Mouse (Mus musculus) thymus, adult 2 months (tissue): ENCODE measurements around the gene Tle4. TPM values are rescaled to one million over a fixed set of nuclear protein-coding genes. Genes with fewer than 3 reads are reported as not detected.

Source experiments
- DNase-seq: peaks from one replicate; pipeline ENCODE4 v3.0.0; 2021
- H3K27ac ChIP-seq: fragments of 200-500 bp; 2 replicates; pipeline ENCODE4 v1.5.1; 2012; ENCODE audit warnings: low read length, control low read depth; ENCODE audit not compliant: control insufficient read depth, insufficient read depth
- H3K27me3 ChIP-seq: fragments of 200-500 bp; 2 replicates; pipeline ENCODE4 v1.6.1; 2012; ENCODE audit warnings: mild to moderate bottlenecking, low read length, moderate library complexity, mixed read lengths; ENCODE audit not compliant: control insufficient read depth, insufficient read depth
- H3K36me3 ChIP-seq: fragments of 200-500 bp; 2 replicates; pipeline ENCODE4 v1.6.1; 2012; ENCODE audit warnings: mild to moderate bottlenecking, low read length, moderate library complexity; ENCODE audit not compliant: control insufficient read depth, insufficient read depth
- H3K4me1 ChIP-seq: fragments of 200-500 bp; replicated peaks from 2 replicates; pipeline ENCODE4 v1.6.1; 2012; ENCODE audit warnings: low read length; ENCODE audit not compliant: control insufficient read depth, insufficient read depth
- H3K4me3 ChIP-seq: fragments of 200-500 bp; 2 replicates; pipeline ENCODE4 v1.5.1; 2012; ENCODE audit warnings: mild to moderate bottlenecking, low read length, control low read depth, moderate library complexity; ENCODE audit not compliant: control insufficient read depth, insufficient read depth
- CTCF ChIP-seq: fragments of 200-500 bp; IDR thresholded peaks from 2 replicates; pipeline ENCODE4 v1.5.1; 2012; ENCODE audit warnings: mild to moderate bottlenecking, control low read depth, low read length, moderate library complexity, borderline replicate concordance; ENCODE audit not compliant: control insufficient read depth, poor library complexity, insufficient read depth; ENCODE audit errors: extremely low read depth
- POLR2A ChIP-seq: fragments of 200-500 bp; IDR thresholded peaks from 2 replicates; pipeline ENCODE4 v1.6.1; 2012; ENCODE audit warnings: mild to moderate bottlenecking, low read length, control low read depth, moderate library complexity; ENCODE audit not compliant: control insufficient read depth, poor library complexity, insufficient read depth; ENCODE audit errors: extremely low read depth
- WGBS: fragments of 180-500 bp; shearing (Covaris S2); methylation state at CpG from one replicate; pipeline ENCODE4 v1.1.7; 2018; 5-methylcytosine and 5-hydroxymethylcytosine counted together
- polyA plus RNA-seq: library from polyadenylated mRNA; depleted of rRNA; stranded (reverse); fragments of >200 nt; gene quantifications from 2 replicates; pipeline ENCODE4 v1.2.3, GENCODE M21; 2012

Gene Tle4
- polyA plus RNA-seq, 1 experiment = 17.8 TPM

DNA sequence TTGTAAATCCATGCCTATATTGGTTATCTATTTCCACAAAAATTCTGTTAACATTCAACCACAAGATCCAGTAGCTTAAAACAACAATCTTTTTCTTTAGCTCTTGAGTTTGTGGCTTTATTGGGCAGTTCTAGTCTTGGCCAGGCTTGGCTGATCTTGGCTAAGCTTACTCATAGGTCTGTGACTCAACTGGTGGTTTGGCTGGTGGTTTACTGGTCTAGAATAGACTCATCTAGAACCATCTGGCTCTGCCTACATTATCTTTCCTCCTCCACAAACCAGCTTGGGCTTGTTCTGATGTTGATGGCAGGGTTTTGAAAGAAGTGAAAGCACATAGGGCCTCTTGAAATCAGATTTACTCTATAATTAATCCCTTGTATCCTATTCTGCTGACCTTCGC, 22.7 kb upstream of the Tle4 start:
- WGBS = 100% methylated on average over 1 of the region's 1 CpGs
- TF ChIP-seq CTCF (no peak), POLR2A (no peak)
- H3K27ac ChIP-seq = no peak overlapping the region
- H3K36me3 ChIP-seq = no peaks in the 10 kb centered on the region
- H3K27me3 ChIP-seq = no peaks in the 10 kb centered on the region
- H3K4me1 ChIP-seq = no peaks in the 10 kb centered on the region
- H3K4me3 ChIP-seq = no peak overlapping the region
- no peak for DNase-seq

DNA sequence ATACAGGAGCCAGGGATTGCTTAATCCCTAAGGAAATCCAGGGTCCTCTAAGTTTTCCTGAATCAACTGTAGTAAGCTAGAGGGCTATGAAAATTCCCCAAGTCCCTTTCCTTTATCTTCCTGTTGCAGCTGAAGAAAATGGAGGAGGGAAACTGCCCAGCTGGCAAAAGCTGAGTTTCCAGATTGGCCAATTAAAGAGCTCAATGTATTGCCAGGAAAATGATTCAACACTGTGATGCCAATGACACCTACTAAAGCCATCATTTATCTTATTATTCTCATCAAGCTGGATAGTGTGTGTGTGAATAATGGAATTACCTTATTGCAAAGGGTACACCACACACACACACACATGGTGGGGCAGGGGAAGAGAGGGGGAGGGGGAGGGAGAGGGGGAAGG, 22.0 kb upstream of the Tle4 start:
- no peak for TF ChIP-seq POLR2A
- no peak for TF ChIP-seq CTCF
- Histone ChIP-seq H3K36me3 (no peaks in the 10 kb centered on the region), H3K4me1 (no peaks in the 10 kb centered on the region), H3K4me3 (no peak overlapping the region), H3K27me3 (no peaks in the 10 kb centered on the region), H3K27ac (no peak overlapping the region)
- no peak for DNase-seq

DNA sequence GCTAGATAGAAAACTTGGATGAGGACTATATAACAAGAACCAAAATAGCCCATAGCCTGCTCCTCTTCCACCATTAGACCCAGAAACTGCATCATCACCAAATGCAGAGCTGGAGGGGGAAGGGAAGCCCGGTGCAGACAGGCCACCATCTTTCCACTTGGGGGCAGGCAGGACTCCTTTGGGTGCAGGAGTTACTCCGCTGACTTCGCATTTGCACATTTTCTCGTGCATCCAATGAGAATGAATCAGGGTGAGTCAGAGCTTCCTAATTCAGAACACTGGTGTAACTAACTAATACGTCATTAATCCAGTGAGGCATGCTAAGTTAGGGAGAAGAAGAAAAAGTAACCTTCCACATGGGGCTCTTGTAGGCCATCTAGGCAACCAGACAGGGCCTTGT, 17.0 kb upstream of the Tle4 start:
- WGBS = 91% methylated on average over 5 of the region's 5 CpGs
- no peak for TF ChIP-seq POLR2A
- no peak for TF ChIP-seq CTCF
- no peak overlapping the region for H3K4me3 ChIP-seq

DNA sequence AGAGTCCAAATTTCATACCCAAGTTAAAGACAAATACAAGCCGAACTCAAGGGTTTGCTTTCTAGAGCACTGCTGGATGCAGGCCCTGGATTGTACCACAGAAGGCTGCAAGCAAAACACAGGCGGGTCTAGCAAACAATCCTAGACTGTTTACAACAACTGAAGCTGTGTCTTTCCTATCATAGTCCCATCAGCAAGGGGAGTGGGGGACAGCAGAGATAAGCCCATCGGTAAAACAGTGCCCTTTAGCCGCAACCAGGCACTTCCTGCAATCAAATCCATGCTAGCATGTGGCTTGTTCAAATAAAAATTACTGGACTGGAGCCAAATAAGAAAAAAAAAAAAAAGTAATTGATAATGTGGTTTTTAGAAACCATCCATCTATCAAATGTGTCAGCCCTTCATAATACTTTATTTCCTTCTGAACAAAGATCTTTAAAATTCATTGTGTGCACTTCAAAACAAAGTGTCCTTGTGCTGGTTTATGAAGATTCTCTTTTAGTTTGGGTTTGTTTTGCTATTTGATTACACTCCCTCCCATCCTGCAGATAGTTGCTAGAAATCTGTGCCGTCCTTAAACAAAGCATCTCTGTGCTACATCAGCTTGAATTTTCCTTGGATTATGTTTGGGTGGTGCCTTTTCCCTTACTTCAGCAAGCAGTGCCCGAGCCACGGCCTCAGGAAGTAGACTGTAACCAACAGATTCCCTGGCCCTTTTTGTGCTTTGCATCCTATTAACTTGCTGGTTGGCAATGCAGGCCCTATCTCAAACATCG, 12.9 kb upstream of the Tle4 start:
- no peaks in the 10 kb centered on the region for H3K27me3 ChIP-seq
- DNase-seq = no peak
- no peak overlapping the region for H3K4me3 ChIP-seq
- no peaks in the 10 kb centered on the region for H3K36me3 ChIP-seq
- H3K27ac ChIP-seq = no peak overlapping the region
- WGBS = 78% methylated on average over 8 of the region's 8 CpGs
- no peaks in the 10 kb centered on the region for H3K4me1 ChIP-seq
- TF ChIP-seq CTCF = no peak
- TF ChIP-seq POLR2A = no peak

More for the DNA sequence above, 17.0 kb upstream of the Tle4 start:
- Histone ChIP-seq H3K27ac (no peak overlapping the region), H3K4me1 (no peaks in the 10 kb centered on the region), H3K27me3 (no peaks in the 10 kb centered on the region), H3K36me3 (no peaks in the 10 kb centered on the region)
- no peak for DNase-seq

DNA sequence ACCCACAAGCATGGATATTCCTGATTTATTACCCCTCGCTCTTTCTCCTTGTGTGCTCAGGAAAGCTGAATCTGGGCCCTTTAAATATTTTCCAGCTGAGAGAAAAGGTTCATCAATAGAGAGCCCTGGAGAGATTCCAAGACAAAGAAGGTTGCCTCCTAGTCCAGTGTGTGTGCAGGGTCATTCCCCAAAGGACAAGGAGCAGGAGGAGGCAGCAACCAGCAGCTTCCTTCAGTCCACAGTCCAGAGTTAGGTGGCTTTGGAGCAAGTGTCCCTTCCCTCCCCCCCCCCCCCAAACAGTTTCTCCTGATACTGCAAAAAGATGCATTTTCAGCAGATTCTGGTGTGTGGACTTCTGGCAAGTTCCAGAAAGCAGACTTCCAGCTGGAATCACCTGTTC, 3.0 kb upstream of the Tle4 start:
- WGBS = 96% methylated on average over 1 of the region's 1 CpGs
- no peak for TF ChIP-seq CTCF
- TF ChIP-seq POLR2A = no peak

DNA sequence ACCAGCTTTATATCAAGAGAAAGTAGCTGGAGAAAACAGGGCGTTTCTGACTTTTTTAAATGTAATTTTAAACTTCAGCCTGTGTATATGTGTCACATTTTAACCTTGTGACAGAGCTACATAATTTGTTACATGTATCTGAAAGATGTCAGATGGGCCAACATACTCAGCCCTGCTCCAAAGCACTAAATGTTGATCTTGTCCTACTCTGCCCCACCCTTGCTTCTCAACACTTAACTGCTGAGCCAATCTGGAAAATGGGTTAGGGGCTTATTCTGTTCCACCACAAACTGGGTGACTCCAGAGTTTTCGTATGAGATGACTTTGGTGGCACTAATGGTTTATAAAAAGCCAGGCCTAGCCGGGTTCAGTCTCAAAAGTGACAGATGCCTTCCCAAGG, 2.5 kb upstream of the Tle4 start:
- TF ChIP-seq CTCF (no peak), POLR2A (no peak)
- Histone ChIP-seq H3K4me3 (no peak overlapping the region), H3K27ac (no peak overlapping the region), H3K4me1 (peaks cover 6% of the 10 kb centered on the region), H3K27me3 (no peaks in the 10 kb centered on the region), H3K36me3 (no peaks in the 10 kb centered on the region)
- no peak for DNase-seq
- WGBS = 92% methylated on average over 3 of the region's 3 CpGs

More for the DNA sequence above, 3.0 kb upstream of the Tle4 start:
- no peaks in the 10 kb centered on the region for H3K36me3 ChIP-seq
- H3K27ac ChIP-seq = no peak overlapping the region
- H3K4me3 ChIP-seq = no peak overlapping the region
- no peaks in the 10 kb centered on the region for H3K27me3 ChIP-seq
- no peak for DNase-seq
- peaks cover 6% of the 10 kb centered on the region for H3K4me1 ChIP-seq

DNA sequence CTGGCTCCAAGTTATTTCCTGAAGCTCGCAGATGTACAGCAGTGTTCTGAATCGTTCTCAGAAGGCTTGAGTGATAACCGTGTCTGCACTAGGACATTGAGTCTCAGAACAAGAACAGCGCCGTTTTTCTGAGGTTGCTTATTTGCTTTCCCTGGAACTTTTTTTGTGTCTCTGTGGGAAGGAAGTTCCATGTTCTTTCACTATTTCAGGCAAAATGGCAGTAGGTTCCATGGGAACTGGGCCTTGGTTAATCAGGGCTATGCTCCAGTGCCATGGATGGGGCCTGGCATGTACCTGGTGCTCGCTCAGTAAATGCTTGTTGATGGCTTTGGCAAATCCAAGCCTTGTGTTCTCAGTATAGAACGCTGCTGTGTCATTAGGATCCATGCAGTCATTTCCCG, 2.0 kb upstream of the Tle4 start:
- no peaks in the 10 kb centered on the region for H3K36me3 ChIP-seq
- DNase-seq = no peak
- 90% methylated on average over 8 of the region's 8 CpGs for WGBS
- no peak for TF ChIP-seq CTCF
- no peak for TF ChIP-seq POLR2A
- H3K27ac ChIP-seq = no peak overlapping the region
- no peaks in the 10 kb centered on the region for H3K27me3 ChIP-seq
- peaks cover 6% of the 10 kb centered on the region for H3K4me1 ChIP-seq
- no peak overlapping the region for H3K4me3 ChIP-seq
